Mouse (Mus musculus) megakaryocyte, embryonic 14.5 days (primary cell): Measurements from ENCODE around the gene Mamdc4.

Experiments
- FLI1 ChIP-seq: IDR thresholded peaks from 2 replicates; pipeline ENCODE4 v1.6.1; 2012; ENCODE audit warnings: low read length, inconsistent platforms, mixed read lengths
- GATA1 ChIP-seq: IDR thresholded peaks from 3 replicates; pipeline ENCODE4 v1.6.1; 2012; ENCODE audit warnings: mixed read lengths, low read length, inconsistent platforms, borderline replicate concordance

DNA sequence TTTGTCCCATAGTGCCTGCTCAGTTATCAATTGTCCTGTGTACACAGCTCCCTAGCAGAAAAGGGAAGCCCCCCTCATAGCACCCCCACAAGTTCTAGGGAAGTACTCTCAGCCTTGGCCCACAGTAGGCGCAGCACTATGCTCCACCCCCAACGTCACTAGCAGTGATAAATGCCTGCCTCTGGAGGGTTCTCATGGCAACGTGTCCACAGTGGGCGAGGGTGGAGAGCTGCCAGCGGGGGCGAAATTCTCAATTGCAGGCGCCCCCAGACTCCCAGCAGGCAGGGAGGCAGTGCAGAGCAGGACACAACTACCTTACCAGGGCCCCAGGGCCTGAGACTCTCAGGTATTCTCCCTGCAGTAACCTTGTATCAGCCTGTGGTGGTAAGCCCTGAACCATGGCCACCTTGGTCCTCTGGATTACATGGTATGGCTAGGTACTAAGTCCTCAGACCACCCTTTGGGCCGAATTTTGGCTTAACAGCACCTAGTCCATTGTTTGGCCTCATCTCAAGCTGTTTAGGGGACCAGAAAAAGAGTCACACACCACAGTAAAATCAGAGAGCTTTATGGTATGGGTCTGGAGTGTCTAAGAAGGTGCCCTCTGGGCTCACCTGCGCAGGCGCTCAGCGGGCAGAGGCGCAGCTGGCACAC, 7.9 kb upstream of the Mamdc4 start:
- no peak for TF ChIP-seq GATA1
- no peak for TF ChIP-seq FLI1
